Mouse (Mus musculus) lung, embryonic 15.5 days (tissue): ENCODE measurements around the gene Spen. TPM values are rescaled to one million over a fixed set of nuclear protein-coding genes. Genes with fewer than 3 reads are reported as not detected.
A peak's percentile ranks its signal among the peaks of the same experiment; 100 is the strongest.

Experiments used
- ATAC-seq: fragments of 200-750 bp; cut with Nextera tagmentation; 2 replicates; pipeline ENCODE4 v1.8.0; 2017; ENCODE audit warnings: moderate number of reproducible peaks, borderline replicate concordance; ENCODE audit not compliant: low FRiP score, low TSS enrichment; ENCODE audit errors: extremely low read depth
- H3K27ac ChIP-seq: fragments of 300-500 bp; sonication (generic); 2 replicates; pipeline ENCODE4 v1.5.1; 2015; ENCODE audit warnings: moderate library complexity, mild to moderate bottlenecking, inconsistent platforms
- H3K27me3 ChIP-seq: fragments of 300-500 bp; sonication (generic); 2 replicates; pipeline ENCODE4 v1.6.1; 2015; ENCODE audit warnings: inconsistent platforms
- H3K36me3 ChIP-seq: fragments of 300-500 bp; sonication (generic); 2 replicates; pipeline ENCODE4 v1.6.1; 2015; ENCODE audit warnings: inconsistent platforms
- H3K4me1 ChIP-seq: fragments of 300-500 bp; sonication (generic); 2 replicates; pipeline ENCODE4 v1.6.1; 2015; ENCODE audit warnings: inconsistent platforms
- H3K4me2 ChIP-seq: fragments of 300-500 bp; sonication (generic); 2 replicates; pipeline ENCODE4 v1.6.1; 2015; ENCODE audit warnings: inconsistent platforms, mild to moderate bottlenecking, moderate library complexity
- H3K4me3 ChIP-seq: fragments of 300-500 bp; sonication (generic); 2 replicates; pipeline ENCODE4 v1.5.1; 2015; ENCODE audit warnings: mild to moderate bottlenecking, inconsistent platforms
- H3K9ac ChIP-seq: fragments of 300-500 bp; sonication (generic); 2 replicates; pipeline ENCODE4 v1.6.1; 2015; ENCODE audit warnings: inconsistent platforms
- H3K9me3 ChIP-seq: fragments of 300-500 bp; sonication (generic); 2 replicates; pipeline ENCODE4 v1.6.1; 2016; ENCODE audit warnings: inconsistent platforms
- WGBS: fragments of 180-500 bp; shearing (Covaris S2); methylation state at CpG from one replicate; pipeline ENCODE4 v1.1.7; 2015; 5-methylcytosine and 5-hydroxymethylcytosine counted together
- polyA plus RNA-seq: library from polyadenylated mRNA; unstranded; fragments of >200 nt; fragmentation: Nextera tagmentation; extraction: Ambion mirVana; gene quantifications from 2 replicates; pipeline ENCODE4 v1.2.1, GENCODE M21; 2015

Gene Spen
- polyA plus RNA-seq, 1 experiment from 2014 or later: 10.3 TPM

DNA sequence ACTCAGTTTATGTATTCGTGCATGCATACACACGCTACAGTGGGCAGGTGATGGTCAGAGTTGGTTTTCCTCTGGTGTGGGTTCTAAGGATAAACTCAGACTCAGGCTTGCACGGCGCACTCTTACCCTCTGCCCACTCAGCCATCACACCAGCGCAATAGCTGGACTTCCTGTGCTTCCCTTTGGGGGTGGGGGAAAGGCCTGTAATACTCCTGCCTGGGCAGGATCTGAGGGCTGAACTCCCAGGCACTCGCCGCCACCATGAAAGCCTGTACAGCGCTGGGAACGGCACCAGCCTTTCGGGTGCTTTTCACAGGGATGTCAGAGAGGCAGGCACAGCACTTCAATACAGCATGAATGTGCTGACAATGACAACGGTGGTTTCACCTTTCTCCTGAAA lies 15.3 kb downstream of the Spen start:
- H3K27ac ChIP-seq: no peak overlapping the region
- H3K9me3 ChIP-seq: no peaks in the 10 kb centered on the region
- peaks cover 31% of the 10 kb centered on the region for H3K36me3 ChIP-seq
- WGBS: 63% methylated on average over 11 of the region's 11 CpGs
- no peaks in the 10 kb centered on the region for H3K27me3 ChIP-seq
- ATAC-seq: no peak
- H3K4me1 ChIP-seq: peaks cover 23% of the 10 kb centered on the region
- H3K9ac ChIP-seq: no peak overlapping the region
- H3K4me3 ChIP-seq: no peak overlapping the region
- no peak overlapping the region for H3K4me2 ChIP-seq

DNA sequence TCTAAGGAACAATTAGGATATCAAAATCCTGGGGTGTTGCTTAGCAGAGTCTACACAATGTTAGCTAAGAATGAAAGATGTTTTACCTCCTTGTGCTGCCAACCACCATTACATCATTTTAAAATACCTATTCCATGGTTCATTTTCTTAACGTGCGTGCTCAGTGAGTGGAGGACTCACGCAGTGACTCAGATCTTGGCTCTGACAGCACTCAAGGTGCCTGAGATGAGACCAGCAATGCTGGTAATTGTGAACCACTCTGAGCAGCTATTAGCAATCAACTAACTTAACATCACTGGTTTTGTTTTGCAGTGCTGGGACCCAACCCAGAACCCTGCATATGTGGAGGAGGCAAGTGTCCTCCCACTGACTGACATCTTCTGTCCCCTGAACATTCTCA lies 20.0 kb downstream of the Spen start:
- 83% methylated on average over 3 of the region's 3 CpGs for WGBS
- Histone ChIP-seq H3K27me3 (no peaks in the 10 kb centered on the region), H3K4me3 (no peak overlapping the region), H3K9ac (no peak overlapping the region), H3K27ac (no peak overlapping the region), H3K4me2 (no peak overlapping the region), H3K4me1 (peaks cover 20% of the 10 kb centered on the region), H3K36me3 (peaks cover 48% of the 10 kb centered on the region), H3K9me3 (no peaks in the 10 kb centered on the region)
- ATAC-seq: no peak

DNA sequence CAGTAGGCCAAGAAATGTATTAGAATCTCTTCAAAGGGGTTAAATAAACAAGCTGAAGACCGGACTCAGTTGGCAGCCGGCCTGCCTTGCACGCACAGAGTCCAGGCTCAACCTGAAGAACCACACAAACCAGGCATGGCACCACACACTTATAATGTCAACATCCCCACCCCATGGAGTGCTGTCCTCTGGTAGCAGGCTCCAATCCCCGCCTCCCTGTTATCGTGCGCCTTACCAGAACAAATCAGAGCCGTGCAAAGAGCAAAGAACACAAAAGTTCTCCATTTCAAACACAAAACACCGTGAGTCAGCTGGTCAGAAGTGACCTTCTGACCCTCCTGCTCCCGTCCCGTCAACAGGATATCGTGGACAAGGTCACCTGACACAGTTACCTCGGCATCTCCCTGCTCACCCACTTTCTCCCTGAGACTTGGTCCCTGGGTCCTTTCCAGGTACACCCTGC lies 24.2 kb downstream of the Spen start:
- no peaks in the 10 kb centered on the region for H3K27me3 ChIP-seq
- peak; percentile 90 for ATAC-seq
- H3K9ac ChIP-seq: 0 out of 2 replicates have a peak overlapping the region, but pooled peaks have one; percentile 1
- peak overlapping the region; percentile 71 for H3K27ac ChIP-seq
- no peaks in the 10 kb centered on the region for H3K9me3 ChIP-seq
- no peak overlapping the region for H3K4me3 ChIP-seq
- WGBS: 22% methylated on average over 12 of the region's 12 CpGs
- peaks cover 25% of the 10 kb centered on the region for H3K4me1 ChIP-seq
- peaks cover 20% of the 10 kb centered on the region; the same call in 1 of the 2 replicates for H3K36me3 ChIP-seq
- no peak overlapping the region for H3K4me2 ChIP-seq

DNA sequence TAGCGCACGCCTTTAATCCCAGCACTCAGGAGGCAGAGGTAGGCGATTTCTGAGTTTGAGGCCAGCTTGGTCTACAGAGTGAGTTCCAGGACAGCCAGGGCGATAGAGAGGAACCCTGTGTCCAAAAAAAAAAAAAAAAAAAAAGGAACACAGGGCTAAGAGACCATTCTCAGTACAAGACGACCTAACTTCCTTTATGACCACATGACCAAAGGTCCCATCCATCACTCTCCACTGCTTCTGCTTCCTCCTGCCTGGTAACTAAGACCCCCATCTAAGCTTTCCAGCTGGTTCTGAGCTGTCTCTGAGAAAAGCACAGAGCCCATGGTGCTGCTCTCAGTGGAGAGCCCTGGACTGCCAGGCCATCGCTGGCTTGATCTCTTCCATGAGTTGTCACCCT lies 26.3 kb downstream of the Spen start:
- no peaks in the 10 kb centered on the region for H3K9me3 ChIP-seq
- H3K4me3 ChIP-seq: no peak overlapping the region
- no peak overlapping the region for H3K27ac ChIP-seq
- H3K9ac ChIP-seq: no peak overlapping the region
- WGBS: 77% methylated on average over 6 of the region's 6 CpGs
- ATAC-seq: no peak
- H3K4me1 ChIP-seq: peaks cover 33% of the 10 kb centered on the region
- H3K27me3 ChIP-seq: no peaks in the 10 kb centered on the region
- H3K4me2 ChIP-seq: no peak overlapping the region
- H3K36me3 ChIP-seq: peaks cover 16% of the 10 kb centered on the region; the same call in 1 of the 2 replicates

DNA sequence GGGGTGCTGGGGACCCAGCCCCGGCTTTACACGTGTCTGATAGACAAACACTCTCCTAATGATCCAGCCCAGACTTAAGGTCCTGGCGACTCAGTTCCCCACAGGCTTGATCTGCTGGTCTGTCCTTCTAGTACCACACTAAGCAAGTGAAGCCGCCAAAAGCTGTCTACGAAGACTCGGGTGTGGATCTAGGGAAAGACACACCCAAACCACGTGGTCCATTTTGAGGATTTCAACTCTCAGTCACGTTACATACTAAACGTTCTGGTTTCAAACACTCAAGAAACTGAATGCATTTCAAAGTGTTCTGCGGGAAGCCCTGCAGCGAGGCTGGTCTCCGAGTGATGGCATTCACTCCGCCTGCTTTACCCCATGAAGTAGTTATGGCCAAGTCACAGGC lies 27.9 kb downstream of the Spen start:
- Histone ChIP-seq H3K36me3 (0 out of 2 replicates have a peak, but pooled peaks cover under 1% of the 10 kb centered on the region), H3K4me1 (peaks cover 44% of the 10 kb centered on the region), H3K9me3 (no peaks in the 10 kb centered on the region), H3K9ac (no peak overlapping the region), H3K4me2 (no peak overlapping the region), H3K4me3 (no peak overlapping the region), H3K27ac (no peak overlapping the region), H3K27me3 (no peaks in the 10 kb centered on the region)
- WGBS: 76% methylated on average over 13 of the region's 13 CpGs
- ATAC-seq: no peak

DNA sequence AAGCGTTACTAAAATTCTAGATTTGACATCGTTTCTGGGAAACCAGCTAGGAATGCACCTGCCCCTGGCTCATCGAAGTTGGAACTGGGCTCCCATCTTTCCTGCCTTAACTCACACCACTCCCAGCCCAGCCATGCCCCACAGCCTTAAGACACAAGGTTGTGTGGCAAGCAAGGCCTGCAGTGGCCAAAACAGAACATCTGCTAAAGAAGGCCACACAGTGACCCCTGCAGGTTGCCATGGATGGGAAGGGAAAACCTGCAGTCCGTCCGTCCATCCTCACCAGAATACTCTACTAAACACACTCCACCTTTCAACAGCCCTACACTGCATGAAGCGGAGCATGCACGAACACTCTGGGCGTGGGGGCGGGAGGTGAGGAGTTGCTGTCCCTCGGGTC lies 31.5 kb downstream of the Spen start:
- peak; percentile 21; the same call in 1 of the 2 replicates for ATAC-seq
- Histone ChIP-seq H3K4me2 (peak overlapping the region; percentile 30; the same call in 1 of the 2 replicates), H3K27ac (peak overlapping the region; percentile 84), H3K9ac (peak overlapping the region; percentile 2), H3K4me3 (no peak overlapping the region), H3K4me1 (peaks cover 24% of the 10 kb centered on the region), H3K9me3 (no peaks in the 10 kb centered on the region), H3K36me3 (no peaks in the 10 kb centered on the region), H3K27me3 (no peaks in the 10 kb centered on the region)
- WGBS: 67% methylated on average over 10 of the region's 10 CpGs

DNA sequence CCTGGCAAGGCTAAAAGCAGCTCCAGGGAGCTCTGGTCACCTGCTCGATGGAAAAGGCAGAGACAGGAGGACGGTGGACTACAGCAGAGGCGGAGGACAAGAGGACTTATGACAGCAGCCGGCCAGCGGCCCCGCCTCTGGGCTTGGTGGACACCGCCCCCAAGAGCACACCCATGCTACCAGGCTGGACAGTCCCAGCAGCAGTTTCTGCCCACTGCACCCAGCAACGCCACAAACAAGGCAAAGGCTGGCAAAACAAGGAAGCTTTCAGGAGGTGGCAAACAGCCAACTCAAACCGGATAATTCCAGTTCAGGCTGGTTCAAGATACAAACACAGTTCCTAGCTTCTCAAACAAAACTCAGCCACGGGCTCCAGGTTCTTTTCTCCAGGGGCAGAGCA lies 32.0 kb downstream of the Spen start:
- peak overlapping the region; percentile 2 for H3K9ac ChIP-seq
- 30% methylated on average over 10 of the region's 10 CpGs for WGBS
- H3K4me1 ChIP-seq: peaks cover 28% of the 10 kb centered on the region
- no peaks in the 10 kb centered on the region for H3K9me3 ChIP-seq
- peak overlapping the region; percentile 30 for H3K4me2 ChIP-seq
- peak overlapping the region; percentile 84 for H3K27ac ChIP-seq
- 0 out of 2 replicates have a peak overlapping the region, but pooled peaks have one; percentile 8 for H3K4me3 ChIP-seq
- ATAC-seq: peak; percentile 68
- H3K27me3 ChIP-seq: no peaks in the 10 kb centered on the region
- H3K36me3 ChIP-seq: no peaks in the 10 kb centered on the region

DNA sequence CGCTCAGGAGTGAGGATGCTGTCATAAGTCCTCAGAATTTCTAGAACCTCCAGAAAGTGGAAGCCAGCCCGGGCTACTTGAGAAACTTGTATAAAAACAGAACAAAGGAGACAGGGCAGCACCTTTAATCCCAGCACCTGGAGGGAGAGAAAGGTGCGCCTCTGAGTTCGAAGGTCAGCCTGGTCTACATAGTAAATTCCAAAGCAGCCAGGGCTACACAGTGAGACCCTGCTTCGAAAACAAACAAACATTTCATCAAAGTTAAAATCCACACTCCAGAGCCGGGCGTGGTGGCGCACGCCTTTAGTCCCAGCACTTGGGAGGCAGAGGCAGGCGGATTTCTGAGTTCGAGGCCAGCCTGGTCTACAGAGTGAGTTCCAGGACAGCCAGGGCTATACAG lies 32.6 kb downstream of the Spen start:
- H3K9me3 ChIP-seq: no peaks in the 10 kb centered on the region
- ATAC-seq: no peak
- H3K4me1 ChIP-seq: peaks cover 33% of the 10 kb centered on the region
- no peak overlapping the region for H3K4me2 ChIP-seq
- no peak overlapping the region for H3K4me3 ChIP-seq
- no peaks in the 10 kb centered on the region for H3K27me3 ChIP-seq
- no peak overlapping the region for H3K9ac ChIP-seq
- H3K36me3 ChIP-seq: no peaks in the 10 kb centered on the region
- 89% methylated on average over 11 of the region's 11 CpGs for WGBS
- no peak overlapping the region for H3K27ac ChIP-seq

DNA sequence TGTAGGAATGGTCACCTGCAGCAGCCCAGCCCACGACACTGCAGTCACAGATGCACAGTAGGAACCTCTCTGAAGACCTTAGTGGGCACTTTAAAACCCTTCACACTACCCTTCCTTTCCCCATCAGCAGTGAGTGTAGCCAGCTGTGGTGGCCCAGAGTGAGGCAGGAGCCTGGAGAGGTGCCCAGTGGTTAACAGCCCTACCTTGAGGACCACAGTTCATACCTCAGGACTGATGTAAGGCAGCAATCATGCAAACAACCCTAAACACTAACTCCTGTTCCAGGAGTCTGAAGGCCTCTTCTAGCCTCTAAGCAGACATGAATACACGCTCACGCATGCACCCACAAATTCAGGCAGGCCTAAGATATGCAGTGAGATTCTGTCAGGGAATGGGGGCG lies 33.9 kb downstream of the Spen start:
- Histone ChIP-seq H3K36me3 (no peaks in the 10 kb centered on the region), H3K9me3 (no peaks in the 10 kb centered on the region), H3K4me3 (no peak overlapping the region), H3K4me2 (no peak overlapping the region), H3K27me3 (no peaks in the 10 kb centered on the region), H3K9ac (no peak overlapping the region), H3K4me1 (peaks cover 28% of the 10 kb centered on the region), H3K27ac (no peak overlapping the region)
- no peak for ATAC-seq
- 94% methylated on average over 4 of the region's 4 CpGs for WGBS

DNA sequence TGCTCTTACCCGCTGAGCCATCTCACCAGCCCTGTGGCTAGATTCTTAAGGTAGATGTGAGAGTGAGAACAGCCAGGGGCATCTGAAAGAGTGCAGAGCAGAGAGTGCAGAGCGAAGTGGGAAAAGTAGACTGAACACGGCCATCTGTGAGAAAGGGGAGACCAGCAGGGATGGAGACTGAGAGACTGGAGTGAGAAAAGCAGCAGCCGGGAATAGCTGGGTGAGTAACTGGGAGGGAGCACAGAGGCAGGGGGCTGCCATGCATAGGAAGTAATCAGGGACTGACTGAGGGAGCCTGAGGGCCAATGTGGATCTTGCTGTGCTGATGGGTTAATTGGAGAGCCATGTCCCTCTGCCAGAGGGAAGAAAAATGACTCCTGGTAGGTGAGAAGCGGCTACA lies 35.7 kb downstream of the Spen start:
- 64% methylated on average over 5 of the region's 5 CpGs for WGBS
- H3K27ac ChIP-seq: no peak overlapping the region
- ATAC-seq: no peak

DNA sequence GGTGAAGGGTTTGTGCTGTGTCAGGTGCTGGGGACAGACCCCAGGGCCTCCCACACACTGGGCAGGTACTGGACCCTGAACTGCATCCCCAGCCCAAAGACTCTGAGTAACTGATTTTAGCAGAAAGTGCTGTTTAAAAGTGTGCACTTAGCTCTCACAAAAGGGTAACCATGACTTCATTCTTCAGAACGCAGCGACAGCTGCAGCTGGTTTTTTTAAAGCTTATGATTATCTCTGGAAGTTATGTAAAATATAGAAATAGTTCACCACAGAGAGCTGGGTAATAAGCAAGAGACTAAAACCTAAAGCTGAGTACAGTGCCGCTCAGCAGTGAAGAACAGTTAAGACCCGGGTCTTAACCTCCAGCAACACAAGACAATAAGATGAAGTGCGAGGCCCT lies 37.3 kb downstream of the Spen start:
- H3K27ac ChIP-seq: no peak overlapping the region
- ATAC-seq: no peak
- 70% methylated on average over 5 of the region's 5 CpGs for WGBS

More for the DNA sequence above, 35.7 kb downstream of the Spen start:
- no peaks in the 10 kb centered on the region for H3K27me3 ChIP-seq
- no peak overlapping the region for H3K4me2 ChIP-seq
- no peaks in the 10 kb centered on the region for H3K36me3 ChIP-seq
- peaks cover 23% of the 10 kb centered on the region for H3K4me1 ChIP-seq
- no peak overlapping the region for H3K9ac ChIP-seq
- H3K4me3 ChIP-seq: no peak overlapping the region
- H3K9me3 ChIP-seq: no peaks in the 10 kb centered on the region

DNA sequence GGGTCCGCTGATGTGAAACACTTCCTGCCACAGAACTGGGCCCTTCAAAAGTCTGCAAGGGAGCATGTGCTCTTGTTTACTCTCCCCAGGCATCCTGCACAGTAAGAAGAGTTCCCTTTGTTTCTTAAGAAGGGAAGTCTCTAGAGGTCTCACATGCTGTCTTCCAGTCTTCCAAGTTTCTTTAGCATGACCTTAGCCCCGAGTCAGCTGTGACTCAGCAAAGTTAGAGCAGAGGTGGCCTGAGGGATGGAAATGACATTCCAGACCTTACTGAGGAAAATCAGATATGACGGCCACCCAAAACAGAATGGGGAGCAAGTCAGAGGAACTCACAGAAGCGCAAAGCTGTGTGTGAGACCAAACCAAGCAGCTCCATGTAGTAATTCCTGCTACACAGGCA lies 37.8 kb downstream of the Spen start:
- no peaks in the 10 kb centered on the region for H3K9me3 ChIP-seq
- no peaks in the 10 kb centered on the region for H3K27me3 ChIP-seq
- peaks cover 9% of the 10 kb centered on the region for H3K4me1 ChIP-seq
- no peaks in the 10 kb centered on the region for H3K36me3 ChIP-seq
- H3K4me3 ChIP-seq: no peak overlapping the region
- WGBS: 59% methylated on average over 4 of the region's 4 CpGs
- no peak overlapping the region for H3K9ac ChIP-seq
- no peak overlapping the region for H3K27ac ChIP-seq
- ATAC-seq: no peak
- no peak overlapping the region for H3K4me2 ChIP-seq

More for the DNA sequence above, 37.3 kb downstream of the Spen start:
- no peak overlapping the region for H3K4me3 ChIP-seq
- peaks cover 9% of the 10 kb centered on the region for H3K4me1 ChIP-seq
- H3K36me3 ChIP-seq: no peaks in the 10 kb centered on the region
- H3K9ac ChIP-seq: no peak overlapping the region
- H3K27me3 ChIP-seq: no peaks in the 10 kb centered on the region
- H3K9me3 ChIP-seq: no peaks in the 10 kb centered on the region
- H3K4me2 ChIP-seq: no peak overlapping the region

DNA sequence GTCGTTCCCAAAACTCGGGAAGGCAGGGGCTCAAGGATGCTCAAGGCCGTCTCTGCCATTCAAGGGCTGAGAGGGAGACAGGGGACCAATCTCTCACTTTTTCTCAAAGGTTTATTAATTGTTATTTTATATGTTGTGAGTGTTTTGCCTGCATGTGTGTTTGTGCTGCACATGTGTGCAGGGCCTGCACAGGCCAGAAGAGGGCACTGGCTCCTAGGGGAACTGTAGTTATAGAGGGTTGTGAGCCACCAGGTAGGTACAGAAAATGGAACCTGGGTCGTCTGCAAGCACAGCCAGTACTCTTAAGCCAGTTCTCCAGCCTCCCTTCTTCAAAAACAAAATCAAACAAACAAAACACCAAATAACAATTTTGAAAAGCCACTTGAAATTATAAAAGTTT lies 49.7 kb downstream of the Spen start:
- no peak for ATAC-seq
- no peak overlapping the region for H3K4me3 ChIP-seq
- H3K4me2 ChIP-seq: no peak overlapping the region
- no peaks in the 10 kb centered on the region for H3K27me3 ChIP-seq
- WGBS: 87% methylated on average over 4 of the region's 4 CpGs
- H3K4me1 ChIP-seq: no peaks in the 10 kb centered on the region
- no peak overlapping the region for H3K9ac ChIP-seq
- H3K9me3 ChIP-seq: no peaks in the 10 kb centered on the region
- no peak overlapping the region for H3K27ac ChIP-seq
- peaks cover 91% of the 10 kb centered on the region for H3K36me3 ChIP-seq
